Mouse (Mus musculus) olfactory bulb, adult 2 months (tissue): Measurements from ENCODE around the gene Cybrd1. TPM values are rescaled to one million over a fixed set of nuclear protein-coding genes. Genes with fewer than 3 reads are reported as not detected.
A peak's percentile ranks its signal among the peaks of the same experiment; 100 is the strongest.

Source experiments
- H3K27ac ChIP-seq: fragments of 200-500 bp; 2 replicates; pipeline ENCODE4 v1.5.1; 2012; ENCODE audit warnings: low read depth, low read length; ENCODE audit not compliant: insufficient read depth
- H3K4me1 ChIP-seq: fragments of 200-500 bp; 2 replicates; pipeline ENCODE4 v1.6.1; 2012; ENCODE audit warnings: low read length; ENCODE audit not compliant: control insufficient read depth, insufficient read depth
- H3K4me3 ChIP-seq: fragments of 200-500 bp; 2 replicates; pipeline ENCODE4 v1.5.1; 2012; ENCODE audit warnings: mild to moderate bottlenecking, low read depth, low read length, moderate library complexity; ENCODE audit not compliant: insufficient read depth
- CTCF ChIP-seq: fragments of 200-500 bp; IDR thresholded peaks from 2 replicates; pipeline ENCODE4 v1.5.1; 2012; ENCODE audit warnings: low read depth, mild to moderate bottlenecking, low read length, moderate library complexity; ENCODE audit not compliant: insufficient read depth
- POLR2A ChIP-seq: fragments of 200-500 bp; IDR thresholded peaks from 2 replicates; pipeline ENCODE4 v1.6.1; 2012; ENCODE audit warnings: mild to moderate bottlenecking, low read depth, low read length, moderate library complexity; ENCODE audit not compliant: insufficient read depth
- WGBS: fragments of 180-500 bp; shearing (Covaris S2); methylation state at CpG from one replicate; pipeline ENCODE4 v1.1.7; 2018; 5-methylcytosine and 5-hydroxymethylcytosine counted together
- polyA plus RNA-seq: library from polyadenylated mRNA; stranded (reverse); fragments of >200 nt; gene quantifications from 2 replicates; pipeline ENCODE4 v1.2.4, GENCODE M21; 2012; ENCODE audit warnings: low replicate concordance; ENCODE audit not compliant: missing spikeins, insufficient read depth, insufficient read length

The Cybrd1 gene
- not detected in 2 replicates for polyA plus RNA-seq

GRCm38 (mm10) chr2:71117797-71118708 lies at the start of gene Cybrd1:
TSS of gene Cybrd1 (plus strand) at chr2:71117923.
- Histone ChIP-seq H3K4me1 (peaks cover 11% of the 10 kb centered on the region), H3K4me3 (peak within 1 kb of the TSS; percentile 44), H3K27ac (no peak within 1 kb of the TSS)
- 5% methylated on average over 60 of the region's 60 CpGs for WGBS
- TF ChIP-seq CTCF, result no peak
- TF ChIP-seq POLR2A, result no peak

- H3K27ac ChIP-seq, result no peak overlapping the region
- H3K4me3 ChIP-seq, result no peak overlapping the region
- WGBS, result over 99% methylated on average over 4 of the region's 4 CpGs
- no peaks in the 10 kb centered on the region for H3K4me1 ChIP-seq
- TF ChIP-seq CTCF, result no peak
- no peak for TF ChIP-seq POLR2A
Observed at GRCm38 (mm10) chr2:71071601-71072000, 46.1 kb upstream of the Cybrd1 start.

GRCm38 (mm10) chr2:71073330-71073729 lies 44.4 kb upstream of the Cybrd1 start:
- Histone ChIP-seq H3K4me1 (no peaks in the 10 kb centered on the region), H3K27ac (no peak overlapping the region), H3K4me3 (no peak overlapping the region)
- no peak for TF ChIP-seq CTCF
- no peak for TF ChIP-seq POLR2A
- 90% methylated on average over 3 of the region's 3 CpGs for WGBS

GRCm38 (mm10) chr2:71073828-71074227 lies 43.9 kb upstream of the Cybrd1 start:
- H3K27ac ChIP-seq, result no peak overlapping the region
- H3K4me3 ChIP-seq, result no peak overlapping the region
- no peaks in the 10 kb centered on the region for H3K4me1 ChIP-seq
- WGBS, result 98% methylated on average over 3 of the region's 3 CpGs
- TF ChIP-seq CTCF (no peak), POLR2A (no peak)

- H3K4me1 ChIP-seq, result no peaks in the 10 kb centered on the region
- H3K27ac ChIP-seq, result no peak overlapping the region
- no peak for TF ChIP-seq POLR2A
- 82% methylated on average over 7 of the region's 7 CpGs for WGBS
- no peak overlapping the region for H3K4me3 ChIP-seq
Observed at GRCm38 (mm10) chr2:71082416-71082815, 35.3 kb upstream of the Cybrd1 start.

GRCm38 (mm10) chr2:71083454-71084193 lies 34.1 kb upstream of the Cybrd1 start:
- Histone ChIP-seq H3K27ac (no peak overlapping the region), H3K4me1 (no peaks in the 10 kb centered on the region), H3K4me3 (no peak overlapping the region)
- WGBS, result 97% methylated on average over 6 of the region's 6 CpGs
- TF ChIP-seq POLR2A, result no peak
- TF ChIP-seq CTCF, result no peak

GRCm38 (mm10) chr2:71089766-71090165 lies 28.0 kb upstream of the Cybrd1 start:
- 76% methylated on average over 3 of the region's 3 CpGs for WGBS
- Histone ChIP-seq H3K4me3 (no peak overlapping the region), H3K27ac (no peak overlapping the region), H3K4me1 (no peaks in the 10 kb centered on the region)
- no peak for TF ChIP-seq CTCF
- no peak for TF ChIP-seq POLR2A

- Histone ChIP-seq H3K4me3 (no peak overlapping the region), H3K27ac (no peak overlapping the region), H3K4me1 (no peaks in the 10 kb centered on the region)
- WGBS, result 87% methylated on average over 4 of the region's 4 CpGs
- TF ChIP-seq CTCF (no peak), POLR2A (no peak)
Observed at GRCm38 (mm10) chr2:71090660-71091445, 26.9 kb upstream of the Cybrd1 start.

- no peak overlapping the region for H3K4me3 ChIP-seq
- 88% methylated on average over 7 of the region's 7 CpGs for WGBS
- H3K4me1 ChIP-seq, result no peaks in the 10 kb centered on the region
- TF ChIP-seq CTCF (no peak), POLR2A (no peak)
- no peak overlapping the region for H3K27ac ChIP-seq
Observed at GRCm38 (mm10) chr2:71096170-71096569, 21.6 kb upstream of the Cybrd1 start.
